Mouse (Mus musculus) hindbrain, embryonic 11.5 days (tissue): ENCODE data around the gene 1110008L16Rik. TPM values are rescaled to one million over a fixed set of nuclear protein-coding genes. Genes with fewer than 3 reads are reported as not detected.
"Not testable (repeated sequence)": the region's sequence is repeated elsewhere in the genome, so short reads cannot be mapped to it uniquely, and the experiment has no call there.

Source experiments
- ATAC-seq: fragments of 200-750 bp; cut with Nextera tagmentation; 2 replicates; pipeline ENCODE4 v1.8.0; 2017; ENCODE audit warnings: mild to moderate bottlenecking, moderate TSS enrichment, moderate library complexity; ENCODE audit not compliant: low FRiP score
- DNase-seq: peaks from one replicate; pipeline ENCODE4 v3.0.0-alpha.2; 2015; ENCODE audit warnings: low spot score
- H3K27ac ChIP-seq: fragments of 300-500 bp; sonication (generic); 2 replicates; pipeline ENCODE4 v1.5.1; 2014; ENCODE audit warnings: mild to moderate bottlenecking, low read depth, low read length
- H3K27me3 ChIP-seq: fragments of 300-500 bp; sonication (generic); 2 replicates; pipeline ENCODE4 v1.6.1; 2014; ENCODE audit warnings: mild to moderate bottlenecking, low read length, moderate library complexity, mixed read lengths; ENCODE audit not compliant: control insufficient read depth, insufficient read depth
- H3K36me3 ChIP-seq: fragments of 300-500 bp; sonication (generic); 2 replicates; pipeline ENCODE4 v1.6.1; 2014; ENCODE audit warnings: mild to moderate bottlenecking, low read length, moderate library complexity, mixed read lengths; ENCODE audit not compliant: control insufficient read depth, insufficient read depth
- H3K4me1 ChIP-seq: fragments of 300-500 bp; sonication (generic); replicated peaks from 2 replicates; pipeline ENCODE4 v1.6.1; 2014; ENCODE audit warnings: low read length, mixed read lengths; ENCODE audit not compliant: control insufficient read depth, insufficient read depth
- H3K4me2 ChIP-seq: fragments of 300-500 bp; sonication (generic); replicated peaks from 2 replicates; pipeline ENCODE4 v1.6.1; 2014; ENCODE audit warnings: mild to moderate bottlenecking, low read depth, low read length
- H3K4me3 ChIP-seq: fragments of 300-500 bp; sonication (generic); 2 replicates; pipeline ENCODE4 v1.5.1; 2014; ENCODE audit warnings: low read depth, low read length
- H3K9ac ChIP-seq: fragments of 300-500 bp; sonication (generic); 2 replicates; pipeline ENCODE4 v1.6.1; 2014; ENCODE audit warnings: low read depth, low read length
- H3K9me3 ChIP-seq: fragments of 300-500 bp; sonication (generic); 2 replicates; pipeline ENCODE4 v1.6.1; 2016; ENCODE audit warnings: low read length; ENCODE audit not compliant: control insufficient read depth
- WGBS: fragments of 180-500 bp; shearing (Covaris S2); extraction: QIAGEN DNeasy Blood & Tissue Kit; methylation state at CpG from one replicate; pipeline ENCODE4 v1.1.7; 2014; 5-methylcytosine and 5-hydroxymethylcytosine counted together
- polyA plus RNA-seq: library from polyadenylated mRNA; unstranded; fragments of >200 nt; fragmentation: Nextera tagmentation; extraction: Ambion mirVana; gene quantifications from 2 replicates; pipeline ENCODE4 v1.2.1, GENCODE M21; 2014

Gene 1110008L16Rik
- 18.1 and 20.0 TPM in 2 replicates for polyA plus RNA-seq

- H3K4me3 ChIP-seq, result no peak within 1 kb of the TSS
- no peaks in the 10 kb centered on the region for H3K9me3 ChIP-seq
- H3K4me2 ChIP-seq, result no peak within 1 kb of the TSS
- peaks cover 10% of the 10 kb centered on the region for H3K36me3 ChIP-seq
- peaks cover 3% of the 10 kb centered on the region; the same call in 1 of the 2 replicates for H3K4me1 ChIP-seq
- ATAC-seq, result no peak
- no peak for DNase-seq
- no peak within 1 kb of the TSS for H3K27ac ChIP-seq
- H3K9ac ChIP-seq, result no peak within 1 kb of the TSS
- 76% methylated on average over 5 of the region's 5 CpGs for WGBS
- H3K27me3 ChIP-seq, result no peaks in the 10 kb centered on the region
These were observed at the start of gene 1110008L16Rik for GRCm38 (mm10) chr12:55299336-55299735. TSS of gene 1110008L16Rik (plus strand) at chr12:55299577.

GRCm38 (mm10) chr12:55261950-55262349 is 37.4 kb upstream of the 1110008L16Rik start:
- not testable (repeated sequence) for H3K4me1 ChIP-seq, H3K4me3 ChIP-seq, H3K9ac ChIP-seq, H3K9me3 ChIP-seq, H3K36me3 ChIP-seq, H3K27me3 ChIP-seq, H3K27ac ChIP-seq, H3K4me2 ChIP-seq, DNase-seq, ATAC-seq
- WGBS, result no CpG with 5 or more reads among the region's 8 CpGs

GRCm38 (mm10) chr12:55263385-55263784 is 36.0 kb upstream of the 1110008L16Rik start:
- ATAC-seq, H3K36me3 ChIP-seq, H3K9ac ChIP-seq, H3K4me3 ChIP-seq, DNase-seq, H3K27ac ChIP-seq, H3K27me3 ChIP-seq, H3K4me1 ChIP-seq, H3K4me2 ChIP-seq, H3K9me3 ChIP-seq: not testable (repeated sequence)
- no CpG with 5 or more reads among the region's 5 CpGs for WGBS

GRCm38 (mm10) chr12:55272243-55272642 is 27.1 kb upstream of the 1110008L16Rik start:
- no peak for ATAC-seq
- WGBS, result 79% methylated on average over 3 of the region's 3 CpGs

GRCm38 (mm10) chr12:55277583-55277982 is 21.8 kb upstream of the 1110008L16Rik start:
- not testable (repeated sequence) for H3K27ac ChIP-seq, ATAC-seq, H3K9ac ChIP-seq, H3K4me3 ChIP-seq, H3K27me3 ChIP-seq, H3K36me3 ChIP-seq, H3K9me3 ChIP-seq, DNase-seq, H3K4me2 ChIP-seq, H3K4me1 ChIP-seq
- WGBS, result 98% methylated on average over 3 of the region's 6 CpGs

More at GRCm38 (mm10) chr12:55272243-55272642, 27.1 kb upstream of the 1110008L16Rik start:
- no peak overlapping the region for H3K27ac ChIP-seq
- no peaks in the 10 kb centered on the region for H3K4me1 ChIP-seq
- no peak for DNase-seq
- no peaks in the 10 kb centered on the region for H3K27me3 ChIP-seq
- no peaks in the 10 kb centered on the region for H3K9me3 ChIP-seq
- no peak overlapping the region for H3K9ac ChIP-seq
- no peak overlapping the region for H3K4me3 ChIP-seq
- no peak overlapping the region for H3K4me2 ChIP-seq
- H3K36me3 ChIP-seq, result no peaks in the 10 kb centered on the region

GRCm38 (mm10) chr12:55298112-55298511 is 1.3 kb upstream of the 1110008L16Rik start:
- no peak overlapping the region for H3K27ac ChIP-seq
- WGBS, result 94% methylated on average over 9 of the region's 9 CpGs
- no peak overlapping the region for H3K4me3 ChIP-seq
- H3K4me1 ChIP-seq, result peaks cover 3% of the 10 kb centered on the region; the same call in 1 of the 2 replicates
- ATAC-seq (no peak), DNase-seq (no peak)
- H3K4me2 ChIP-seq, result no peak overlapping the region
- no peaks in the 10 kb centered on the region for H3K27me3 ChIP-seq
- H3K9ac ChIP-seq, result no peak overlapping the region
- no peaks in the 10 kb centered on the region for H3K9me3 ChIP-seq
- H3K36me3 ChIP-seq, result peaks cover 10% of the 10 kb centered on the region

GRCm38 (mm10) chr12:55300820-55301351 is 1.5 kb downstream of the 1110008L16Rik start:
- Histone ChIP-seq H3K9me3 (no peaks in the 10 kb centered on the region), H3K27ac (no peak overlapping the region), H3K36me3 (peaks cover 6% of the 10 kb centered on the region; the same call in 1 of the 2 replicates), H3K4me2 (peak overlapping the region; percentile 72), H3K4me1 (peaks cover 3% of the 10 kb centered on the region; the same call in 1 of the 2 replicates), H3K4me3 (peak overlapping the region; percentile 66), H3K9ac (no peak overlapping the region), H3K27me3 (no peaks in the 10 kb centered on the region)
- no peak for DNase-seq
- 86% methylated on average over 3 of the region's 3 CpGs for WGBS
- ATAC-seq, result no peak

GRCm38 (mm10) chr12:55301472-55302300 is 2.3 kb downstream of the 1110008L16Rik start:
- ATAC-seq (no peak), DNase-seq (peak; percentile 42)
- H3K27me3 ChIP-seq, result no peaks in the 10 kb centered on the region
- whole genome bisulfite sequencing, result 52% methylated on average over 11 of the region's 11 CpGs
- H3K27ac ChIP-seq, result no peak overlapping the region
- peaks cover 5% of the 10 kb centered on the region; the same call in 1 of the 2 replicates for H3K36me3 ChIP-seq
- H3K9me3 ChIP-seq, result no peaks in the 10 kb centered on the region
- H3K4me2 ChIP-seq, result peak overlapping the region; percentile 72
- H3K9ac ChIP-seq, result peak overlapping the region; percentile 79
- peaks cover 3% of the 10 kb centered on the region; the same call in 1 of the 2 replicates for H3K4me1 ChIP-seq
- peak overlapping the region; percentile 66 for H3K4me3 ChIP-seq
